Mouse (Mus musculus) lung, embryonic 16.5 days (tissue): ENCODE measurements around the gene Ppp5c. TPM values are rescaled to one million over a fixed set of nuclear protein-coding genes. Genes with fewer than 3 reads are reported as not detected.
"Not testable (repeated sequence)": the region's sequence is repeated elsewhere in the genome, so short reads cannot be mapped to it uniquely, and the experiment has no call there.

Experiments
- ATAC-seq: fragments of 200-750 bp; cut with Nextera tagmentation; 2 replicates; pipeline ENCODE4 v1.8.0; 2017; ENCODE audit warnings: low read depth, mild to moderate bottlenecking, moderate library complexity
- H3K27ac ChIP-seq: fragments of 300-500 bp; sonication (generic); 2 replicates; pipeline ENCODE4 v1.5.1; 2014; ENCODE audit warnings: mild to moderate bottlenecking, control low read depth, low read length
- H3K27me3 ChIP-seq: fragments of 300-500 bp; sonication (generic); 2 replicates; pipeline ENCODE4 v1.6.1; 2014; ENCODE audit warnings: low read depth, low read length, mixed read lengths; ENCODE audit not compliant: control insufficient read depth, insufficient read depth
- H3K36me3 ChIP-seq: fragments of 300-500 bp; sonication (generic); 2 replicates; pipeline ENCODE4 v1.6.1; 2014; ENCODE audit warnings: low read length; ENCODE audit not compliant: control insufficient read depth, insufficient read depth
- H3K4me1 ChIP-seq: fragments of 300-500 bp; sonication (generic); replicated peaks from 2 replicates; pipeline ENCODE4 v1.6.1; 2014; ENCODE audit warnings: low read length, mixed read lengths; ENCODE audit not compliant: control insufficient read depth, insufficient read depth
- H3K4me2 ChIP-seq: fragments of 300-500 bp; sonication (generic); 2 replicates; pipeline ENCODE4 v1.6.1; 2014; ENCODE audit warnings: low read depth, low read length, control low read depth
- H3K4me3 ChIP-seq: fragments of 300-500 bp; sonication (generic); 2 replicates; pipeline ENCODE4 v1.5.1; 2014; ENCODE audit warnings: mild to moderate bottlenecking, low read length, control low read depth
- H3K9ac ChIP-seq: fragments of 300-500 bp; sonication (generic); 2 replicates; pipeline ENCODE4 v1.6.1; 2014; ENCODE audit warnings: low read length, control low read depth
- H3K9me3 ChIP-seq: fragments of 300-500 bp; sonication (generic); 2 replicates; pipeline ENCODE4 v1.6.1; 2016; ENCODE audit warnings: low read length; ENCODE audit not compliant: control insufficient read depth
- whole genome bisulfite sequencing: fragments of 180-500 bp; shearing (Covaris S2); extraction: QIAGEN DNeasy Blood & Tissue Kit; methylation state at CpG from one replicate; pipeline ENCODE4 v1.1.7; 2014; 5-methylcytosine and 5-hydroxymethylcytosine counted together
- polyA plus RNA-seq: library from polyadenylated mRNA; unstranded; fragments of >200 nt; fragmentation: Nextera tagmentation; extraction: Ambion mirVana; gene quantifications from 2 replicates; pipeline ENCODE4 v1.2.1, GENCODE M21; 2015

The Ppp5c gene
- 104 and 105 TPM in 2 replicates for polyA plus RNA-seq

GRCm38 (mm10) chr7:17027588-17028343 lies at the start of gene Ppp5c:
TSS of gene Ppp5c (minus strand) at chr7:17027924.
- Histone ChIP-seq H3K4me3 (peak within 1 kb of the TSS; percentile 85), H3K4me2 (peak within 1 kb of the TSS; percentile 75), H3K9ac (peak within 1 kb of the TSS; percentile 91), H3K4me1 (peaks cover 42% of the 10 kb centered on the region), H3K9me3 (no peaks in the 10 kb centered on the region), H3K36me3 (peaks cover 11% of the 10 kb centered on the region), H3K27ac (peak within 1 kb of the TSS; percentile 92), H3K27me3 (no peaks in the 10 kb centered on the region)
- ATAC-seq: peak; percentile 84
- WGBS: under 1% methylated on average over 54 of the region's 58 CpGs

- Histone ChIP-seq H3K36me3 (no peaks in the 10 kb centered on the region), H3K9me3 (no peaks in the 10 kb centered on the region), H3K27me3 (no peaks in the 10 kb centered on the region), H3K27ac (no peak overlapping the region), H3K4me3 (no peak overlapping the region), H3K4me1 (no peaks in the 10 kb centered on the region), H3K9ac (no peak overlapping the region), H3K4me2 (no peak overlapping the region)
- 95% methylated on average over 1 of the region's 1 CpGs for WGBS
- ATAC-seq: no peak
These were observed 48.8 kb upstream of the Ppp5c start for GRCm38 (mm10) chr7:17076542-17076941.

- H3K9me3 ChIP-seq: no peaks in the 10 kb centered on the region
- H3K4me3 ChIP-seq: no peak within 1 kb of the TSS
- no peak within 1 kb of the TSS for H3K27ac ChIP-seq
- WGBS: 54% methylated on average over 23 of the region's 23 CpGs
- H3K27me3 ChIP-seq: no peaks in the 10 kb centered on the region
- peak; percentile 75; the same call in 1 of the 2 replicates for ATAC-seq
- H3K4me1 ChIP-seq: no peaks in the 10 kb centered on the region
- no peak within 1 kb of the TSS for H3K4me2 ChIP-seq
- H3K36me3 ChIP-seq: no peaks in the 10 kb centered on the region
- no peak within 1 kb of the TSS for H3K9ac ChIP-seq
These were observed 46.3 kb upstream of the Ppp5c start, which contains the start of gene Psg16 for GRCm38 (mm10) chr7:17073904-17074615. TSS of gene Psg16 (plus strand) at chr7:17074040.

GRCm38 (mm10) chr7:17073513-17073903 lies 45.8 kb upstream of the Ppp5c start:
- Histone ChIP-seq H3K27me3 (no peaks in the 10 kb centered on the region), H3K9ac (no peak overlapping the region), H3K36me3 (no peaks in the 10 kb centered on the region)

GRCm38 (mm10) chr7:17067651-17068050 lies 39.9 kb upstream of the Ppp5c start:
- not testable (repeated sequence) for H3K27ac ChIP-seq, H3K9ac ChIP-seq, H3K4me3 ChIP-seq, H3K27me3 ChIP-seq, H3K9me3 ChIP-seq, ATAC-seq, H3K4me2 ChIP-seq, H3K36me3 ChIP-seq
- 66% methylated on average over 5 of the region's 5 CpGs for WGBS
- peaks cover 11% of the 10 kb centered on the region for H3K4me1 ChIP-seq

More at GRCm38 (mm10) chr7:17073513-17073903, 45.8 kb upstream of the Ppp5c start:
- H3K4me1 ChIP-seq: no peaks in the 10 kb centered on the region
- H3K4me3 ChIP-seq: no peak overlapping the region
- no peaks in the 10 kb centered on the region for H3K9me3 ChIP-seq
- 47% methylated on average over 5 of the region's 5 CpGs for WGBS
- H3K27ac ChIP-seq: no peak overlapping the region
- H3K4me2 ChIP-seq: no peak overlapping the region
- no peak for ATAC-seq

- Histone ChIP-seq H3K27ac (no peak overlapping the region), H3K27me3 (no peaks in the 10 kb centered on the region), H3K4me2 (no peak overlapping the region), H3K9ac (no peak overlapping the region), H3K4me1 (peaks cover 11% of the 10 kb centered on the region), H3K36me3 (no peaks in the 10 kb centered on the region), H3K4me3 (no peak overlapping the region), H3K9me3 (no peaks in the 10 kb centered on the region)
- no peak for ATAC-seq
These were observed 39.3 kb upstream of the Ppp5c start for GRCm38 (mm10) chr7:17067000-17067399.

GRCm38 (mm10) chr7:17066412-17066811 lies 38.7 kb upstream of the Ppp5c start:
- H3K4me2 ChIP-seq: no peak overlapping the region
- no peak overlapping the region for H3K27ac ChIP-seq
- H3K36me3 ChIP-seq: no peaks in the 10 kb centered on the region
- H3K4me3 ChIP-seq: no peak overlapping the region
- no peak for ATAC-seq
- WGBS: 2% methylated on average over 2 of the region's 2 CpGs
- peaks cover 11% of the 10 kb centered on the region for H3K4me1 ChIP-seq
- no peaks in the 10 kb centered on the region for H3K27me3 ChIP-seq
- no peaks in the 10 kb centered on the region for H3K9me3 ChIP-seq
- H3K9ac ChIP-seq: no peak overlapping the region

- 70% methylated on average over 9 of the region's 9 CpGs for WGBS
- ATAC-seq: no peak
- H3K9ac ChIP-seq: no peak overlapping the region
- H3K27ac ChIP-seq: no peak overlapping the region
- H3K4me3 ChIP-seq: no peak overlapping the region
- H3K4me2 ChIP-seq: no peak overlapping the region
- H3K4me1 ChIP-seq: peaks cover 13% of the 10 kb centered on the region
- no peaks in the 10 kb centered on the region for H3K36me3 ChIP-seq
- H3K9me3 ChIP-seq: no peaks in the 10 kb centered on the region
- no peaks in the 10 kb centered on the region for H3K27me3 ChIP-seq
These were observed 37.9 kb upstream of the Ppp5c start for GRCm38 (mm10) chr7:17065620-17066019.

GRCm38 (mm10) chr7:17062845-17063244 lies 35.1 kb upstream of the Ppp5c start:
- peak overlapping the region; percentile 73 for H3K4me3 ChIP-seq
- H3K9me3 ChIP-seq: no peaks in the 10 kb centered on the region
- no peaks in the 10 kb centered on the region for H3K36me3 ChIP-seq
- peak overlapping the region; percentile 91 for H3K9ac ChIP-seq
- WGBS: 7% methylated on average over 11 of the region's 11 CpGs
- peak overlapping the region; percentile 100 for H3K27ac ChIP-seq
- ATAC-seq: peak; percentile 2; the same call in 1 of the 2 replicates
- H3K27me3 ChIP-seq: no peaks in the 10 kb centered on the region
- peak overlapping the region; percentile 68 for H3K4me2 ChIP-seq
- peaks cover 32% of the 10 kb centered on the region for H3K4me1 ChIP-seq
